Mouse (Mus musculus) liver, adult 2 months (tissue): ENCODE data around the gene Arhgap6. TPM values are rescaled to one million over a fixed set of nuclear protein-coding genes. Genes with fewer than 3 reads are reported as not detected.
A peak's percentile ranks its signal among the peaks of the same experiment; 100 is the strongest.

Source experiments
- DNase-seq: peaks from one replicate; pipeline ENCODE4 v3.0.0-alpha.2; 2011; ENCODE audit warnings: low read depth, low spot score; ENCODE audit errors: extremely low read depth
- H3K27ac ChIP-seq: fragments of 200-500 bp; replicated peaks from 2 replicates; pipeline ENCODE4 v1.5.1; 2012; ENCODE audit warnings: low read depth, mild to moderate bottlenecking, control low read depth, inconsistent platforms, low read length; ENCODE audit not compliant: insufficient read depth
- H3K27me3 ChIP-seq: fragments of 200-500 bp; 2 replicates; pipeline ENCODE4 v1.6.1; 2012; ENCODE audit warnings: mild to moderate bottlenecking, moderate library complexity, low read length, inconsistent platforms; ENCODE audit not compliant: control insufficient read depth, insufficient read depth
- H3K36me3 ChIP-seq: fragments of 200-500 bp; 2 replicates; pipeline ENCODE4 v1.6.1; 2012; ENCODE audit warnings: low read length, inconsistent platforms; ENCODE audit not compliant: control insufficient read depth, insufficient read depth
- H3K4me1 ChIP-seq: fragments of 200-500 bp; 2 replicates; pipeline ENCODE4 v1.6.1; 2011; ENCODE audit warnings: low read length; ENCODE audit not compliant: control insufficient read depth, insufficient read depth
- H3K4me3 ChIP-seq: fragments of 200-500 bp; 2 replicates; pipeline ENCODE4 v1.5.1; 2011; ENCODE audit warnings: low read depth, mild to moderate bottlenecking, control low read depth, low read length, moderate library complexity; ENCODE audit not compliant: insufficient read depth
- H3K79me2 ChIP-seq: fragments of 200-500 bp; 2 replicates; pipeline ENCODE4 v1.6.1; 2012; ENCODE audit warnings: inconsistent platforms, mild to moderate bottlenecking, low read length, moderate library complexity; ENCODE audit not compliant: control insufficient read depth, insufficient read depth
- H3K9ac ChIP-seq: fragments of 200-500 bp; 2 replicates; pipeline ENCODE4 v1.6.1; 2012; ENCODE audit warnings: low read depth, mild to moderate bottlenecking, control low read depth, inconsistent platforms, low read length
- CTCF ChIP-seq: fragments of 200-500 bp; IDR thresholded peaks from 2 replicates; pipeline ENCODE4 v1.5.1; 2011; ENCODE audit warnings: low read depth, low read length, control low read depth
- POLR2A ChIP-seq: fragments of 200-500 bp; IDR thresholded peaks from 2 replicates; pipeline ENCODE4 v1.6.1; 2011; ENCODE audit warnings: low read length, control low read depth; ENCODE audit not compliant: insufficient read depth; ENCODE audit errors: extremely low read depth
- whole genome bisulfite sequencing: fragments of 180-500 bp; shearing (Covaris S2); methylation state at CpG from one replicate; pipeline ENCODE4 v1.1.7; 2018; 5-methylcytosine and 5-hydroxymethylcytosine counted together
- polyA plus RNA-seq: library from polyadenylated mRNA; depleted of rRNA; stranded (reverse); fragments of >200 nt; gene quantifications from 2 replicates; pipeline ENCODE4 v1.2.3, GENCODE M21; 2012
- total RNA-seq: library from RNA; depleted of rRNA; stranded (reverse); fragments of >200 nt; gene quantifications from 2 replicates; pipeline ENCODE4 v1.2.3, GENCODE M21; 2014

The Arhgap6 gene
- total and polyA plus RNA-seq, 2 experiments = 1.8 to 7.9 TPM

DNA sequence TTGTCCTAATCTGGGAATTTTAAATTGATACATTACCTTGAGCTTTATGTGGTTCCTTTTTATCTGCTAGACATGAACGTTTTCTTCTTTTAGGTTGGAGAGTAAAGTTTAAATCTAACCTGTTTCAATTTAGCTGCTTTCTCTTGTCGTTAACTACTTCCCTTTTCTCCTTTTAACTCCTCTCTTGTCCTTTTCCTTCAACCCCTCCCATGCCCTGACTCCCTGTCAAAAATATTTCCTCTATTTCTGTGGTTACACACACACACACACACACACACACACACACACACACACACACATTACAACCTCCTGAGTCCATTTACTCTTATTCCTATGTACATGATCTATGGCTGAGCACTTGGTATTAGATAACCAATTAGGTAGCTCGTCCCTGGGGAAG lies 24.0 kb downstream of the Arhgap6 start:
- Histone ChIP-seq H3K79me2 (no peaks in the 10 kb centered on the region), H3K9ac (no peak overlapping the region), H3K27ac (no peak overlapping the region), H3K36me3 (no peaks in the 10 kb centered on the region), H3K4me3 (no peak overlapping the region), H3K4me1 (no peaks in the 10 kb centered on the region), H3K27me3 (no peaks in the 10 kb centered on the region)
- WGBS = 67% methylated on average over 3 of the region's 3 CpGs
- TF ChIP-seq CTCF (no peak), POLR2A (no peak)
- DNase-seq = no peak

DNA sequence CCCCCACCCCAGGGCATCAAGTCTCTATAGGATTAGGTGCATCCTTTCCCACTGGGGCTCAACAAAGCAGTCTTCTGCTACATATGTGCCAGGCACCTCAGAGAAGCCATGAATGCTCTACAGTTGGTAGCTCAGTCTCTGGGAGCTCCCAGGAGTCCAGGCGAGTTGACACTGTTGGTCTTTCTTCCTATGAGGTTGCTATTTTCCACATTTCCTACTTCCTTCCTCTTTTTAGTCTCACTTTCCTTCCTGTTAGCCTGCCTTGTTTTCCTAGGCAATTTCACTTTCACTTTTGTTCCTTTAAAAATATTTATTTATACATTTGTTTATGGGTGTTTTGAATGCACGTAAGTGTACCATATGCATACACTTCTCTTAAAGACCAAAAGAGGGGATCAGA lies 29.3 kb downstream of the Arhgap6 start:
- Histone ChIP-seq H3K4me1 (no peaks in the 10 kb centered on the region), H3K79me2 (no peaks in the 10 kb centered on the region), H3K27ac (no peak overlapping the region), H3K9ac (no peak overlapping the region), H3K4me3 (no peak overlapping the region), H3K27me3 (no peaks in the 10 kb centered on the region), H3K36me3 (no peaks in the 10 kb centered on the region)
- DNase-seq = no peak
- WGBS = 75% methylated on average over 2 of the region's 2 CpGs
- TF ChIP-seq POLR2A (no peak), CTCF (no peak)

DNA sequence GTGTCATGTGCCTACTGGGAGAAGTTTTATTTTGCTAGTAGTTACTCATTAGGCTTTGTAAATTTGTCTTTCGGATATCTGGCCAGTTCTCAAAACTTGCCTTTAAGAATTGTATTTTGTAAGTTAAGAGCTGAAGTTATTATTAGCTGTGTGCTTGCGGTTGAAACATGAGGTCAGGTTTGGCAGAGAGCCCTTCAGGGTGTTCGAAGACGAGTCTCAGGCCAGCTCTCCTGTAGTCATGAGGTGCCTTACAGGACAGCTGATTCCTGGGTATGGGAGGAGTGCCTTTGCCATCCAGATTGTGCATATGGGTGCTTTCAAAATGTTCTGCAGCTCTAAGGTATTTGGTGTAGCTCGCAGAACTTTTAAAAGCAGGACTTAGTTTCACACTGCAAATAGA lies 37.4 kb downstream of the Arhgap6 start:
- H3K27me3 ChIP-seq = no peaks in the 10 kb centered on the region
- H3K4me1 ChIP-seq = peaks cover 2% of the 10 kb centered on the region; the same call in 1 of the 2 replicates
- peak; percentile 70 for DNase-seq
- no peak overlapping the region for H3K4me3 ChIP-seq
- TF ChIP-seq POLR2A (no peak), CTCF (no peak)
- WGBS = 22% methylated on average over 5 of the region's 5 CpGs
- no peak overlapping the region for H3K9ac ChIP-seq
- H3K79me2 ChIP-seq = no peaks in the 10 kb centered on the region
- no peak overlapping the region for H3K27ac ChIP-seq
- H3K36me3 ChIP-seq = no peaks in the 10 kb centered on the region

DNA sequence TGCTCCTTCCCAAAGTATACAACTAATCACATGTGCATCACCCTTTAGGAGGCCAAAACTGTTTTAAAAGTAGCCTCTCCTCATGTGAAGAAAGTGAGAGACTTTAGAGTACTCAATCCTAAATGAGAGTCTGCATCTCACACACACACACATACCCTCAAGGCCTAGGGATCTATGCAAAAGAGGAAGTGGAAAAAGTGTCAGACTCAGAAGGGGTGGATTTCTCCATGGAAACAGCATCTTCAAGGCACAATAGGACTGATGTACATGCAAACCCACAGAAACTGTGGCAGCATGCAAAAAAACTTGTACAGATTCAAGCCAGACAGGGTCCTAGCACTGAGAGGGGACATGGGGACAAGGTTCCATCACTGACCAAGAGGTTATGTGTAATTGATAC lies 53.2 kb downstream of the Arhgap6 start:
- no peak overlapping the region for H3K27ac ChIP-seq
- H3K36me3 ChIP-seq = no peaks in the 10 kb centered on the region
- no peaks in the 10 kb centered on the region for H3K27me3 ChIP-seq
- DNase-seq = no peak
- no peak overlapping the region for H3K4me3 ChIP-seq
- H3K79me2 ChIP-seq = no peaks in the 10 kb centered on the region
- no peak for TF ChIP-seq CTCF
- no peak for TF ChIP-seq POLR2A
- no peak overlapping the region for H3K9ac ChIP-seq
- no peaks in the 10 kb centered on the region; the same call in 1 of the 2 replicates for H3K4me1 ChIP-seq

DNA sequence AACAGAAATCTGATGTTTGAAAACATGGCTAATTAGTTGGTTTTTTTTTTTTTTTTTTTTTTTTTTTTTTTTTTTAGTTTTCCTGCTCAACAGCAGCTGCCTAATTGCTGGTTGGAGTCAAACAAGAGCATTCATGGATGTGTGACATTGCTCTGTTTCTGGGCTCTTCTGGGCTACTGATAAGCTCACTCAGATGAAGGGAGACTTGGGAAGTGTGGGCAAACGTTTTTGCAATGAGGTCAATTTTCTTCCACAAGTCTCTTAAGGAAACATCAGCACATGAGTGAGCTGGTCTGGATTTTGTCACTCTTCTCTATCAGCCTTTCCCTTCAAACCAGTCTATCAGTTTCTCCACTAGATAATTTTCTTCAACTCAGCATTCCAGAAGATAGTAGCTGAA lies 79.8 kb downstream of the Arhgap6 start:
- H3K36me3 ChIP-seq = no peaks in the 10 kb centered on the region
- no peak overlapping the region for H3K27ac ChIP-seq
- no peak overlapping the region for H3K4me3 ChIP-seq
- no peaks in the 10 kb centered on the region for H3K4me1 ChIP-seq
- no peaks in the 10 kb centered on the region for H3K27me3 ChIP-seq
- WGBS = 23% methylated on average over 1 of the region's 1 CpGs
- H3K79me2 ChIP-seq = no peaks in the 10 kb centered on the region
- TF ChIP-seq POLR2A (no peak), CTCF (no peak)
- no peak overlapping the region for H3K9ac ChIP-seq
- DNase-seq = peak; percentile 5

DNA sequence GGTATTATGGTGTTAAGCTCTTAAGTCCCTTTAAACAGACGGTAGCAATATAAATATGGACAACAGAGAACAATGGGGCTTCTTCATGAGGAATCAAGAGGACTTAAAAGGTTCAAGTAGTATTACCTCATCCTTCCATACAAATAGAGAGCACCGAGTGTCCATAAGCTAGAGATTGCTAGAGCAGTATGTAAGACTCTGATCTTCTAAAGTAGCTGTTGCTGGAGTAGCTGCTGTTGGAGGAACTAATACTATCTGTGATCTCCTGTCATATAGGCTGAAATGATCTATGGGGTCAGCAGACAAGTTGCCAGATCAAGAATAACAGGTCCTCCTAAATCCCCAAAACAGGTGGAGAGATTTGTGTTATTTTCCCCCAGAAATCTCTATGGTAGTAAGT lies 108.7 kb downstream of the Arhgap6 start:
- Histone ChIP-seq H3K27ac (no peak overlapping the region), H3K4me1 (no peaks in the 10 kb centered on the region), H3K9ac (no peak overlapping the region), H3K79me2 (no peaks in the 10 kb centered on the region), H3K36me3 (no peaks in the 10 kb centered on the region), H3K4me3 (no peak overlapping the region), H3K27me3 (no peaks in the 10 kb centered on the region)
- TF ChIP-seq POLR2A = no peak
- no peak for TF ChIP-seq CTCF
- WGBS = 91% methylated on average over 2 of the region's 2 CpGs
- no peak for DNase-seq
